ENCODE assay signal across 8 mouse cellular contexts in the genomic region with DNA sequence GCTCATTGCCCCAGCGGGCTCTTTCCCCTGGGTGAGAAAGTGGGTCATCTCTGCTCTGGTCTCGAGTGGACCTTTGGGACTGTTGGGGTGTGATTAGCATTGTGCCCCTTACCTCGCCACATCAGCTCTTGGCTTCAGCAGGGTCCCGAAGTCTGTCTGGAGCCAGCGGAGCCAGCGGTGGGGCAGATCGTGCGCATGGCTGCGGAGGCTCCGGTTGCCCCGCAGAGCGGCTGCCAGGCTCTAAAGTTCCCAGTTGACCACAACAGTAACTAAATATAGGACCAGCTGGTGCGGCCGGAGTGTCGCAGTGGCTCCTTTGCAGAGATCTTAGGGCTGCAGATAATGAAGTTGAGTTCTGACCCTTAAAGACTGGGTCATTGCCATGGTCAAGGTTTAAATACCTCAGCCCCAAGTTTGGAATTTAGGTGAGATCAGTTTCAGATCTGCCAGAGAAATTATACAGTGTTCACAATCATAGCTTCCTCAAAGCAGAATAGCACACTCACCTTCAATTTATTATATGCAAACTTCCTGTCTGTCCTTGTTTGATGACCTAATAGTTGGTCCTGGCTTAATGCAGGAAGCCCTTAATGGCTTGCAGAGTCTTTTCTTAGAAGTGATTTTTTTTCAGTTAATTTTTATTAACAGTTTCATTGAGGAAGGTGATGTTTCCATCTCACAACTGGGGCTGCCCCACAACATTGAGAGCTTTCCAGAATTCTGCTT. TPM values are rescaled to one million over a fixed set of nuclear protein-coding genes. Genes with fewer than 3 reads are reported as not detected.
DNase-seq lines count a peak whose midpoint lies in the region; ATAC-seq lines count a peak whose summit lies in the region.

No protein-coding gene starts in this region.

- peaks cover 10% of the 10 kb centered on the region for H3K4me1 ChIP-seq in kidney, embryonic 16.5 days (ENCODE audit: insufficient read depth, low read length)
- peaks cover 13% of the 10 kb centered on the region for H3K4me1 ChIP-seq in embryonic facial prominence, embryonic 12.5 days
- peaks cover 31% of the 10 kb centered on the region for H3K4me1 ChIP-seq in heart, embryonic 13.5 days
- peaks cover 37% of the 10 kb centered on the region for H3K4me1 ChIP-seq in liver, embryonic 12.5 days

- H3K27me3 ChIP-seq in kidney, embryonic 16.5 days (ENCODE audit: insufficient read depth, low read length): no peaks in the 10 kb centered on the region
- H3K27me3 ChIP-seq in embryonic facial prominence, embryonic 12.5 days: no peaks in the 10 kb centered on the region
- no peaks in the 10 kb centered on the region for H3K27me3 ChIP-seq in heart, embryonic 13.5 days (replicated peaks)
- H3K27me3 ChIP-seq in liver, embryonic 12.5 days (replicated peaks): no peaks in the 10 kb centered on the region

- peak overlapping the region; percentile 90 for H3K4me2 ChIP-seq in kidney, embryonic 16.5 days (replicated peaks; ENCODE audit: low read depth, low read length)
- H3K4me2 ChIP-seq in embryonic facial prominence, embryonic 12.5 days (replicated peaks): peak overlapping the region; percentile 87
- H3K4me2 ChIP-seq in heart, embryonic 13.5 days: peak overlapping the region; percentile 99
- peak overlapping the region; percentile 99 for H3K4me2 ChIP-seq in liver, embryonic 12.5 days

- 3% methylated on average over 15 of the region's 15 CpGs for WGBS in kidney, embryonic 16.5 days
- 1% methylated on average over 15 of the region's 15 CpGs for WGBS in embryonic facial prominence, embryonic 12.5 days
- 2% methylated on average over 15 of the region's 15 CpGs for WGBS in heart, embryonic 13.5 days
- 4% methylated on average over 15 of the region's 15 CpGs for WGBS in liver, embryonic 12.5 days (ENCODE audit: insufficient replicate concordance)

- H3K36me3 ChIP-seq in kidney, embryonic 16.5 days (ENCODE audit: insufficient read depth, low read length): no peaks in the 10 kb centered on the region
- H3K36me3 ChIP-seq in embryonic facial prominence, embryonic 12.5 days: no peaks in the 10 kb centered on the region
- H3K36me3 ChIP-seq in heart, embryonic 13.5 days: no peaks in the 10 kb centered on the region
- no peaks in the 10 kb centered on the region for H3K36me3 ChIP-seq in liver, embryonic 12.5 days

- peak; percentile 8; the same call in 1 of the 2 replicates for ATAC-seq in kidney, embryonic 16.5 days (ENCODE audit: low FRiP score, low TSS enrichment)
- 0 out of 2 replicates have a peak, but pooled peaks have one; percentile 4 for ATAC-seq in embryonic facial prominence, embryonic 12.5 days (ENCODE audit: insufficient number of reproducible peaks, insufficient read depth, low FRiP score, low TSS enrichment)
- no peak for ATAC-seq in heart, embryonic 13.5 days (ENCODE audit: extremely low read depth, insufficient number of reproducible peaks, low FRiP score, low TSS enrichment)
- ATAC-seq in liver, embryonic 12.5 days: no peak

- no peak for DNase-seq in kidney, adult 8-10 months
- no peak for DNase-seq in Muller cell, postnatal 12 days (ENCODE audit: inconsistent ontology term)
- no peak for DNase-seq in urinary bladder, adult 18-20 months (ENCODE audit: low spot score in 2 of 2)
- no peak for DNase-seq in urinary bladder, adult 2 months (ENCODE audit: low spot score)

- peak overlapping the region; percentile 71 for H3K9ac ChIP-seq in kidney, embryonic 16.5 days (replicated peaks; ENCODE audit: low read length)
- H3K9ac ChIP-seq in embryonic facial prominence, embryonic 12.5 days: peak overlapping the region; percentile 73; the same call in 1 of the 2 replicates
- peak overlapping the region; percentile 90 for H3K9ac ChIP-seq in heart, embryonic 13.5 days
- peak overlapping the region; percentile 80 for H3K9ac ChIP-seq in liver, embryonic 12.5 days

- peak overlapping the region; percentile 31 for H3K27ac ChIP-seq in kidney, embryonic 16.5 days (ENCODE audit: low read length)
- H3K27ac ChIP-seq in embryonic facial prominence, embryonic 12.5 days: 0 out of 2 replicates have a peak overlapping the region, but pooled peaks have one; percentile 77
- peak overlapping the region; percentile 85 for H3K27ac ChIP-seq in heart, embryonic 13.5 days (replicated peaks)
- peak overlapping the region; percentile 93 for H3K27ac ChIP-seq in liver, embryonic 12.5 days

- no peaks in the 10 kb centered on the region for H3K9me3 ChIP-seq in kidney, embryonic 16.5 days (ENCODE audit: low read length)
- H3K9me3 ChIP-seq in embryonic facial prominence, embryonic 12.5 days: no peaks in the 10 kb centered on the region
- no peaks in the 10 kb centered on the region for H3K9me3 ChIP-seq in heart, embryonic 13.5 days
- no peaks in the 10 kb centered on the region for H3K9me3 ChIP-seq in liver, embryonic 12.5 days (replicated peaks)

- peak overlapping the region; percentile 67 for H3K4me3 ChIP-seq in kidney, embryonic 16.5 days (ENCODE audit: low read length)
- peak overlapping the region; percentile 83 for H3K4me3 ChIP-seq in embryonic facial prominence, embryonic 12.5 days
- peak overlapping the region; percentile 93 for H3K4me3 ChIP-seq in heart, embryonic 13.5 days
- peak overlapping the region; percentile 75 for H3K4me3 ChIP-seq in liver, embryonic 12.5 days

RNA-seq across cellular contexts. Expression of a gene that starts 1.0 kb away (rescaled TPM):
- 8.4 and 10.5 TPM in 2 replicates for polyA plus RNA-seq in kidney, embryonic 16.5 days (2015; fragmentation: Nextera tagmentation; extraction: Ambion mirVana)
- polyA plus RNA-seq in embryonic facial prominence, embryonic 12.5 days (2016; fragmentation: Nextera tagmentation; extraction: Ambion mirVana): 10.9 and 12.7 TPM in 2 replicates
- polyA plus RNA-seq in heart, embryonic 13.5 days (2015; fragmentation: Nextera tagmentation; extraction: Ambion mirVana): 12.1 and 13.2 TPM in 2 replicates
- 9.1 and 10.2 TPM in 2 replicates for polyA plus RNA-seq in liver, embryonic 12.5 days (2016; fragmentation: Nextera tagmentation; extraction: Ambion mirVana)
- polyA plus RNA-seq in urinary bladder, adult 2 months (2012; rRNA removed): 11.8 and 12.6 TPM in 2 replicates

RNA-seq across cellular contexts. Expression of a gene that starts 24.1 kb away (rescaled TPM):
- polyA plus RNA-seq in kidney, embryonic 16.5 days (2015; fragmentation: Nextera tagmentation; extraction: Ambion mirVana): 57.4 and 71.4 TPM in 2 replicates
- 60.4 and 64.9 TPM in 2 replicates for polyA plus RNA-seq in embryonic facial prominence, embryonic 12.5 days (2016; fragmentation: Nextera tagmentation; extraction: Ambion mirVana)
- 50.8 and 57.1 TPM in 2 replicates for polyA plus RNA-seq in heart, embryonic 13.5 days (2015; fragmentation: Nextera tagmentation; extraction: Ambion mirVana)
- polyA plus RNA-seq in liver, embryonic 12.5 days (2016; fragmentation: Nextera tagmentation; extraction: Ambion mirVana): 55.2 and 57.6 TPM in 2 replicates
- polyA plus RNA-seq in urinary bladder, adult 2 months (2012; rRNA removed): 60.2 and 86.0 TPM in 2 replicates

RNA-seq across cellular contexts. Expression of a gene that starts 58.8 kb away (rescaled TPM):
- 0.40 and 0.67 TPM in 2 replicates for polyA plus RNA-seq in kidney, embryonic 16.5 days (2015; fragmentation: Nextera tagmentation; extraction: Ambion mirVana)
- 0.10 TPM in 1 of 2 replicates, not detected in the other for polyA plus RNA-seq in embryonic facial prominence, embryonic 12.5 days (2016; fragmentation: Nextera tagmentation; extraction: Ambion mirVana)
- polyA plus RNA-seq in heart, embryonic 13.5 days (2015; fragmentation: Nextera tagmentation; extraction: Ambion mirVana): 0.09 TPM in 1 of 2 replicates, not detected in the other
- polyA plus RNA-seq in liver, embryonic 12.5 days (2016; fragmentation: Nextera tagmentation; extraction: Ambion mirVana): 0.31 and 0.37 TPM in 2 replicates
- 0.07 TPM in 1 of 2 replicates, not detected in the other for polyA plus RNA-seq in urinary bladder, adult 2 months (2012; rRNA removed)

Comparison
In these comparisons a context has a peak if more than half of its experiments do, and no peak if none do; other contexts are left out.
1. ATAC-seq: peak in kidney, embryonic 16.5 days (single experiment) and embryonic facial prominence, embryonic 12.5 days (single experiment); none in heart, embryonic 13.5 days (single experiment) and liver, embryonic 12.5 days (single experiment).
2. H3K27ac ChIP-seq: peak in every context shown above with its lines; median percentile 93 in liver, embryonic 12.5 days; 85 in heart, embryonic 13.5 days; 77 in embryonic facial prominence, embryonic 12.5 days; 31 in kidney, embryonic 16.5 days.
3. Peak in every context shown above with its lines, with median percentiles within 50 percentile points of each other: H3K4me2 ChIP-seq, H3K4me3 ChIP-seq and H3K9ac ChIP-seq.